Mouse (Mus musculus) spleen, postnatal 14 days (tissue): ENCODE data around the gene Tmem234.

ENCODE experiments used
- DNase-seq, 2 experiments: peaks; one replicate each; pipeline ENCODE4 v3.0.0; 2021 to 2022; ENCODE audit warnings: low spot score in 2 of 2

The Tmem234 gene

GRCm38 (mm10) chr4:129622120-129622802 is 21.8 kb downstream of the Tmem234 start:
- no peak for DNase-seq

DNA sequence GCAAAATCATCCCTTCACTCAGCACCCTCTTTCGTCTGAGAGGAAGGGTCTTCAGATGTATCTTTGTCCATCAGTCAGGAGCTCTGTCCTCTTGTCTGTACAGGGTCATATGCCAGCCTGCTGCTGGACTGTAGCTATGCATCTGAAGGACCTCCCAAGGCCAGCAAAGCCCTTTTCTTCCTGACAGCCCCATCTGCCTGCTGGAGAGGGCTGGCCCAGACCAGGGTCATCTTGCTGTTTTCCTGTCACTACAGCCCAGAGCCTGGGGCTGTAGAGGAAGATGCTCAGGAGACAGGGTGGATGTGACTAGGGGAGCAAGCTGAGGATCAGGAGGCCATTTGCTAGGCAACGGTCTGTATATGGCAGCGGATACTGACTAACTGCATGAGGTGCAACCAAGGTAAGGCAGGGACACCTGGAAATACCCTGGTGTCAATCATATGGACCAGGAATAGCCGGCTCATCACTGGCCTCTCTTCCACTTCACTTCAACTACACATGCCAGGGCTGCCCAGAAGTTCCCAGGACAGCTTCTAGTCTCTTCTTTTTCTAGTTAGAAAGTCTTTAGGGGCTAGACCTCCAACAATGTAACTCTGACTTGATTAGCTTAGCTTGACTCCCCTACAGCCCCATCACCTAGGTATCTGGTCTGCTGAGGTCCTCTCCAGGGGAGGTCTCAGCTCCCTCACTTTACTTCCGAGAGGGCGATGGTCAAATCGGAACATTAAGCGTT is 22.5 kb downstream of the Tmem234 start:
- no peak for DNase-seq

GRCm38 (mm10) chr4:129623681-129624091 is 23.2 kb downstream of the Tmem234 start, which contains the start of gene Ccdc28b:
TSS of gene Ccdc28b (minus strand) at chr4:129623947.
- DNase-seq, result no peak

- peak; percentile 58 to 65 for DNase-seq
Measured at GRCm38 (mm10) chr4:129624281-129625028, 24.0 kb downstream of the Tmem234 start.

GRCm38 (mm10) chr4:129625029-129625370 is 24.5 kb downstream of the Tmem234 start:
- DNase-seq, result peak; percentile 57 to 72

DNA sequence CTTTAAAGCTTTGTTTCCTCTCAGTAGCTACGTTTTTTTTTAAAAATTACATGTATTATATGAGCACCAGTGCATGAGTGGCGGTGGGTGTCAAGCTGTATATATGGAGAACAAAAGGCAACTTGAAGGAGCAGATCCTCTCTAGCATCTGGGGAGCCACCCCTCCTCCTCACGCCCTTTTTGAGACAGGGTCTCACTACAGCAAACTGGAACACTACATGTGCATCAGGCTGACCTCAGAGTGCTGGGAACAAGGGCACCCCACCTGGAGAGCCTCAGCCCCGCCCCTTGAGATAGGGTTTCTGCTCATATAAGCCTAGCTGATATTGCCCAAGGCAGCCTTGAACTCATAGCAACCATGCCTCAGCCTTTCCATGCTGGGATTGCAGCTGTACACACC is 25.0 kb downstream of the Tmem234 start:
- DNase-seq, result no peak

GRCm38 (mm10) chr4:129626035-129626434 is 25.6 kb downstream of the Tmem234 start:
- DNase-seq, result no peak

DNA sequence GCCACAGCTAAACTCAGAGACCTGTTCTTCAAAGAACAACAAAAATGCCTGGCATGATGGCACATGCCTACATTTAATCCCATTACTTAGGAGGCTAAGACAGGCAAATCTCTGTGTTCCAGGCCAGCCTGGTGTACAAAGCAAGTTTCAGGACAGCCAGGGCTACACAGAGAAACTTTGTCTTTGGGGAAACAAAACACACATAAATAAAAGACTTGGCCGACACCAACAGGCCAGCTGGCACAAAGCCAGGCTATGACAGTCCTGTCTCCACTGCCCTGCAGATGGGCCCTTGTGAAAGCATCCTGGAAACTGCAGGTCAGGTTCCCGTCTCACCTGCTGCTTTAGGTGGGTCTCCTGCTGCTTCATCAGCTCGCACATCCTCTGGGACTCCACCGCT is 30.5 kb downstream of the Tmem234 start:
- DNase-seq, result no peak

DNA sequence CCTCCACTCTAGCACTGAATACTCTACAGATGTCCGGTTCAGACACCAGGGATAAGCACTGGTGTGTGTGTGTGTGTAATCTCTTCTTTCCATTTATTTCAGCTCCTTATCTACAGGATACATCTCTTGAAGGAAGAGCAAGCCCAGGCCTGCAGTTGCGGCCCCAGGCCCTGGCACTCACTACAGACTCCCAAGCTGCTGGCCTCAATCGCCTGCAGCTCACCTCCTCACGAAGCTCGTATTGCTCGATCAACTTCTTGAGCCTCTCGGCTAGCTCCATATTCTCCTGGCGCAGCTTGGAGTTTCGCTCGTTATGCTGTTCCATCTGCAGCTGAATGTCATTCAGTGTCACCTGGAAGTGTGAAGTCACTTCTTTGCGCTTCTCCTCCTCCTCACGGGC is 31.4 kb downstream of the Tmem234 start:
- no peak for DNase-seq

DNA sequence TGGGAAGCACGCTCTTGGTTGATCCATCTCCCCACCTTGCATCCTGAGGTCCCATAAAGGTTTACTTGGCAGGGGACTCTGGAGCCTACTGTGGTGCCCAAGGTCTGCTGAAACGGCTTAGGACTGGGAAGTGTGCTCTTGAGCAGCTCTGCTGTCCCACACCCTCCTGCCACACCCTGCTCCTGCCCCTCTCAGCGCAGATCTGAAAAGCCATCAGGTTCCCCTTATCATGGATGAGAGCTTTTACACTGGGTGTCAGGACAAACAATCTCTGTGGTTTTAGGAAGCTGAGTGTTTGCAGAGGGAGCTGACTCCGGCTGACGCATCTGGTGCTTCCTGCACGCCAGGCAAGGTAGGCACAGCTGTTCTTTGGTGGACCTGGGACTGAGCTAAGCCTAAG is 33.4 kb downstream of the Tmem234 start:
- DNase-seq, result no peak

DNA sequence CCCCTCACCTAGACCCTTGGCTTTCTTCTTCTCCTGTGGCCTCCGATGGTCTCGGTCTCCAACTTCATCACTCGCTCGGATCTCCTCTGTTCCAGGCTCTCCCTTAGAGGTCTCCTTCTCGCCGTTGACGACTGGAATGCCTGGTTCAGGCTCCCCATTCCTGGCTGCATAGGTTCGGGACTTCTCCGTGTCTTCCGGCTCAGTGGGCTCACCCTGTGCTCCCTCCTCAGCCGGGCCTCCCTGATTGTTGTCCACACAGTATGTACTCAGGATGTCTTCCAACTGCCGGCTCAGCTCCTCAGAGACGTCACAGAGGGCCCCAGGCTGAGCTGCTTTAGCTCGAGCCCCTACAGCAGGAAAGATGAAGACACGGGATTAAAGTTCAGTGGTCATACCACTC is 38.8 kb downstream of the Tmem234 start:
- no peak for DNase-seq

GRCm38 (mm10) chr4:129640101-129640637 is 39.7 kb downstream of the Tmem234 start:
- no peak for DNase-seq

DNA sequence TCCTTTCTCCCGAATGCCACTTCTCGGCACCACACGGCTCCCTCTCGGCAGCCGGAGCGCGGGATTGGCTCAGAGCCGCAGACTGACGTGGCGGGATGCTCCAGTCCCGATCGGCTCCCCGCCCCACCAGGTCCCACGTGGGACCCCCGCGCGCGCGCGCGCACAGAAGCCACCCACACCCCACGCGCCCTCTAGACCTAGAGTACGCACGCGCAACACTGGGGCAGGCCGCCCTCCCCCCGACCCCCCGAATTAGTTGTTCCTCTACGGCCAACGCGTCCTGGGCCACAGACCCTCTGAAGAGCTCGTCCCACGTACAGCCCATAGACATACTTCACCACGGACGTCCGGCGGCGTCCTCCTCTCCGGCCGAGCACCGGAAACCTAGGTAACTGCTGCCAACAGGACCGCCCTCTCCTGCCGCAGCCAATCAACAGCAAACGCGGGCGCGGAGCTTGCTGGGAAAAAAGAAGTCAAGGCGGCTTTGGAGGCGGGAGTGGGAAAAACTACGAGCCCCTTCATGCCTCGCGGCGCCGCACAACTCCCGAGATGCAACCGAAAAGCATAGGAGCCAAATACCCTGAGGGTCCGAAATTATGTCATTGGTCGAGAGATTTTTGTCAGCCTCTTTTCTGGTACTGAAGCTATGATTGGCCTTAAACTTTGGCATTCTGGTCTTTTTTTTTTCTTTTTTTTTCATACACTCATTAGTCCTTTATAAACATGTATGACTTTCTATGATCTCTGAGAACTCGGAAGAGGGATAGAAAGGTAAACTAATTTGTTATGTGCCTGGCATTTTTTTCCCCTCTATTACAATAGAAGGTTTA is 40.4 kb downstream of the Tmem234 start, which contains the start of gene Txlna:
Gene Txlna, minus strand, starts transcription at position 428 of the 830 bp plus-strand sequence.
- peak; percentile 89 to 93 for DNase-seq

GRCm38 (mm10) chr4:129641756-129642155 is 41.3 kb downstream of the Tmem234 start:
- no peak for DNase-seq

DNA sequence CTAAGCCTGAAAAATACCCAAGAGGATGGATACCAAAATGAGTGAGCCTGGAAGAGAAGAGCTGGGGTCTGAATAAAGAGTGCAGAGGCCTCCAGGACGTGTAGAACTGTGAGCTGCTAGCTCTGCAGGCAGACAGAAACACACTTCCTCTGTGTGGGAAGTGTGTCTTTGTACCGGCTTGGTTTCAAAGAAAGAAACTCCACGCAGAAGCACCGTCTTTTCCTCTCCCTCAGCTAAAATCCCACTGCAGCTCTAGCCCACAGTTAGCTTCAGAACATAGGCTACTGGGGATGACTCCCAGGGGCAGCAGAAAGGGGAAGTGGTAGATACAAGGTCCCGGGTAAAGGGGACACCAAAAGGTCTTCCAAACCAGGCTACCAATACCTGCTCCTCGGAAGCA is 44.7 kb downstream of the Tmem234 start:
- DNase-seq, result no peak

DNA sequence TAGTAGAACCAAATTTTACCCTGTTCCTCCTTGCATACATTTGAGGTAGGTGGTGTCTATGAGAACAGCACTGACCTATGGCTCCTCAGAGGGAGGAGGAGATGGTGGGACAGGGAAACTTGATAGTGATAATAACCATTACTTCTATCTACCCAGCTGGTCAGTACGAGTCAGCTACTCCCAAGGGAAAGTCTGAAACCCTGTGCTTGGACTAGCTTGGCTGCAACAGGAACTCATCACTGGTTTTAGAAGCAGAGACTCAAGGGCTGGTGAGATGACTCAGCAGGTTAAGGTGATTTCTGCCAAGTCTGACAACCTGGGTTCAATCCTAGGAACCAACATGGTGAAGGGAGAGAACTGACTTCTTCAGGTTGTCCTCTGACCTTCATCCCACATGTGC is 48.2 kb downstream of the Tmem234 start:
- no peak for DNase-seq

- no peak for DNase-seq
Measured at GRCm38 (mm10) chr4:129650359-129650758, 49.9 kb downstream of the Tmem234 start.

DNA sequence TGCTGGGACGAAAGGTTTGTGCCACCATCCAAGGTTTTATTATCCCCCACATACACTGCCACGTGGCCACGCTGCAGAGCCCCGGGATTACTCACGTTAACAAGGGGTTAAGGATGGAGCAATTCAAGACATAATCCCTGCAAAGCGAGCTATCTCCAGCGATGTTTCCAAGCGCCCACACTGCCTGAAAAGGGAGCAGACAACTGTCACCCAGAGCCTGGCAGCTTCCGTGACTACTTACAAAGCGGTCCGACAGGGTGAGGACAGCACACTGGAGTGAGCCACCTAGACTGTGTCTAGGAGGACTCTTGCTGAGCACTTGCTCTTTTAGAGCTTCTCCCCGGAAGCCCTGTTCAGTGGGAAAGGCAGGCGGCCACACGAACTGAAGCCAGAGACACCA is 54.3 kb downstream of the Tmem234 start:
- DNase-seq, result no peak

- DNase-seq, result no peak
Measured at GRCm38 (mm10) chr4:129661584-129661983, 61.1 kb downstream of the Tmem234 start.

DNA sequence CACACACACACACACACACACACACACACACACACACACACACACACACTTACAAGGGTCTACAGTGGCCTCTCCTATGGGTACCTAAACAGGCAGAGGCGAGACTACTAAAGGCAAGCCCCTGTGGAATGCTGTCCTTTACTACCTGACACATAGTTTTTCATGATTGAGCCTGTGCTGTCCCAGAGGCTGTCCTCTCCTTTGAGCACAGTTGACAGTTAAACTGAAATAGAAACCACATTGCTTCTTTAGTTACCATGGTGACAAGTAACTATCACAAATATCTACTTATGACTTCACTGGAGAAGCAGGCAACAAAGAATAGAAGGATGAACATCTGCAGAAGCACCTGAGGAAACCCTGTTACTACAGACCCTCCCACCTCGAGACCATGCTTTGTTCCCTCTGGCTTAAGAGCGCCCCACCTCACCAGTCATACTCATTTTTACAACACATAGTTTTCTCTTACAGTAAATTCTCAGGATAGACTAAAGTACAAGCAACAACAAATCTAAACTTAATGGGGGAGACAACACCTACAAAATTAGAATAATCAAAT is 61.9 kb downstream of the Tmem234 start:
- DNase-seq, result no peak

- DNase-seq, result peak; percentile 16 to 41
Measured at GRCm38 (mm10) chr4:129671491-129672082, 71.1 kb downstream of the Tmem234 start.
